Mouse (Mus musculus) liver, postnatal 0 days (tissue): ENCODE measurements around the gene Naa40.

ENCODE experiments used
- CTCF ChIP-seq: sonication (generic); IDR thresholded peaks from 2 replicates; pipeline ENCODE4 v1.5.1; 2016; ENCODE audit warnings: antibody characterized with exemption, low read depth
- EP300 ChIP-seq: IDR thresholded peaks from 2 replicates; pipeline ENCODE4 v1.6.1; 2016; ENCODE audit warnings: antibody characterized with exemption, low read depth, mild to moderate bottlenecking

GRCm38 (mm10) chr19:7276796-7277195 is 35.8 kb upstream of the Naa40 start:
- TF ChIP-seq CTCF (no peak), EP300 (no peak)
